Mouse (Mus musculus): ENCODE results near the gene Gm10563.

Gm10563 gene

DNA sequence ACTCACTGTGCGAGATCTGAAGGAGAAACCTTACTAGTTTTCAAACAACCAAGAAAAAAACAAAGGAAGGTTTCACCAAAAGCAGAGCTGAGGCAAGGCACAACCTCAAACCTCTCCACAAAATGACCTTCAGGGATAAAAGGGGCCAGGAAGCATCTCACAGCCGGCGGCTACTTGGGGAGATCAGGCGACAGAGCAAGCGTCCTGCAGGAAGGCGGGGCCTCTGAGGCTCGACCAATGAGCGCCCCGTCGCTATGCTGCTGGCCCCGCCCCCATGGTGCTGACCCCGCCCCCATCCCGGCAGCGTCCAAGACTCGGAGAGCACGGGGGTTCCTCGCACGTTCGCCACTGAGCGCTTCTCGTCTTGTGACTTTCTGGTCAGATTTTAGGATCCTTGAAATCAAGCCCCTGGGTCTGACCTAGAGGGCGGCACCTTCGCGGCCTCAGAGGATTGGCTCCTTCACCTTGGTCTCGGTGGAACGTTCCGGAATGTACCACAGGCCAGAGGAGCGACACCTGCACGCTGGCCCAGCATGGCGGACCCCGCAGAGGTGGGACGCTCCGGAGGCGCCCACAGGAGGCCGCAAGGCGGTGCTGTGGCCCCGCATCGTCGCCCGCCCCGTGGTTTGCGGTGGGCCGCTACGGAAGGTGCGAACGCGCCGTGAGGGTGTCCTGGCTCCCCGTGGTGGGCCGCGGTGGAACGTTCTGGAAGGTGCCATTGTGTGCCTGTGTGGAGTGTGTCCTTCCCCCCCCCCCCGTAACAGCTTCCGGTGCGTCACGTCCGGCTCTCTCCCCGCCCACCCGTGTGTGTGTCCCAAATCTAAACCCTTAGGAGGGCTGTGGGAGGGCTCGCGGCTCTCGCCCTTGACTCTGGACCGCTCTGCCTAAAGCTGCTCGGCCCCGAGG lies 43.9 kb downstream of the Gm10563 start, which contains the start of gene Slc35e2:
Slc35e2 (plus strand) TSS at position 326 of the 906 bp plus-strand sequence.
- in situ Hi-C loops (cut with MboI; ENCODE audit: unreplicated experiment in 2 of 2), result no loop called here

DNA sequence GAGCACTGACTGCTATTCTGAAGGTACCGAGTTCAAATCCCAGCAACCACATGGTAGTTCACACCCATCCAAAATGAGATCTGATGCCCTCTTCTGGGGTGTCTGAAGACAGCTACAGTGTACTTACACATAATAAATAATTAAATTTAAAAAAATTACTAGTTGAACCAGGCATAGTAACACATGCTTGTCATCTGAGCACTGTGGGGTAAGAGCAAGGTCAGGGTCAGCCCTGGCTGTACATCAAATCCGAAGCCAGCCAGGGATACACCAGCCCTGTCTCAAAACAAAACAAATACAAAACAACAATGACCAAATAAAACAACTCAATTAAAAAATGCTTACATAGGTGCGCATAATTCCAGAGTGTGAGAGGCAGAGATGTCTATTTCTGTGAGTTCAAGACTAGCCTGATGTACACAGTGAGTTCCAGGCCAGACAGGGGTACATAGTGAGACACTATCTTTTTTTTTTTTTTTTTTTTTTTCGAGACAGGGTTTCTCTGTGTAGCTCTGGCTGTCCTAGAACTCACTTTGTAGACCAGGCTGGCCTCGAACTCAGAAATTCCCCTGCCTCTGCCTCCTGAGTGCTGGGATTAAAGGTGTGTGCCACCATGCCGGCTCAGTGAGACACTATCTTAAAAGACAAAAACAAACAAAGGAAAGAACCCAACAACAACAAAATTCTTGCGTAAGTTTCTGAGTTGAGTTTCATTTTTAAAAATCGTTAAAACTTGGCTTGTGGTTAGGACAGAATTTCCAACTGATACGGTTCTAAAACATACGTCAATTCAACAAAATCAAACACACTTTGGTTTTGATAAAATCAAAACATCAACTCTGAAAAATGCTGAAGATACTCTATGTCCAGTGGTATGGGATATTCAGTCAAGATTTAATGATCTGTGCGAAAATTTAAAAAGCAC lies 45.0 kb downstream of the Gm10563 start:
- in situ Hi-C loops (cut with MboI; ENCODE audit: unreplicated experiment in 2 of 2), result loop anchor here (25.0 kb wide), 2 partner anchors 513 to 663 kb away; partner anchors contain the start of genes Morn1 (in 1 of the 2), Rer1 (in 1 of the 2) and Tnfrsf14 (in 1 of the 2)

DNA sequence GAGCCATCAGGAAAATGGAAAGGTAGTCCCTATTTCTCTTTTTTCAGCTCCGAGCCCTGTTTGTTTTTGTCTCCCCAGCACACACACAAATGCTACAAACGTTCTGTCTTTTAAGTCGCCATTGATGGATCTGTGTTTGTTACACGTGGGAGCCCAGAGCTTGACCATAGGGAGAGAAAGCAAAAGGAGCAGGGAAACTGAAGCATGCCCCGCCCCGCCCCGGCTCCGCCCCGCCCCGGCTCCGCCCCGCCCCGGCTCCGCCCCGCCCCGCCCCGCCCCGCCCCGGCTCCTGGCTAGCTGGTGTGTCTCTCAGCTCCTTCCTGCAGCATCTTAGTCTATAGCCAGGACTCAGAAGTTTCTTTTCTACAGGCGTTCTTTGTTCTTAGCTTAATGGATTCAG lies 46.7 kb downstream of the Gm10563 start:
- in situ Hi-C loops (cut with MboI; ENCODE audit: unreplicated experiment in 2 of 2), result loop anchor here (25.0 kb wide), 2 partner anchors 511 to 661 kb away; partner anchors contain the start of genes Morn1 (in 1 of the 2), Rer1 (in 1 of the 2) and Tnfrsf14 (in 1 of the 2)

DNA sequence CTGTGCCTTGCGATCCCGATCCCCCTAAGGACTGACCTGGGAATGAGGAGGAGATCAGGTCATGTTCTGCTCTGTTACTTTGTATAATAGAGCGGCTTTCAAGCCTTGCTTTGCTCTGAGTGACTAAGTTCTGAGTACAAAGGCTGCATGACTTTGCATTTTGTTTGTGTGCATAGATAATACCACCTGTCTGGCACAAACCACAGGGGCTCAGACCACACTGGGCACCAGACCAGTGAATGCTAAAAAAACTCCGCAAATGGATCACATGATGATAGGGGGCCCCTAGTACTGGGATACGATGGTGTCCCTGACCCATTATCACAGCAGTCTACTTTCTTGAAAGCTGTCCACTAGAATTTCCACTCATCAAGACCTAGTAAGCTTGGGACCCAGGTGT lies 48.6 kb downstream of the Gm10563 start:
- in situ Hi-C loops (cut with MboI; ENCODE audit: unreplicated experiment in 2 of 2), result loop anchor here (25.0 kb wide), 2 partner anchors 509 to 659 kb away; partner anchors contain the start of genes Morn1 (in 1 of the 2), Rer1 (in 1 of the 2) and Tnfrsf14 (in 1 of the 2)

DNA sequence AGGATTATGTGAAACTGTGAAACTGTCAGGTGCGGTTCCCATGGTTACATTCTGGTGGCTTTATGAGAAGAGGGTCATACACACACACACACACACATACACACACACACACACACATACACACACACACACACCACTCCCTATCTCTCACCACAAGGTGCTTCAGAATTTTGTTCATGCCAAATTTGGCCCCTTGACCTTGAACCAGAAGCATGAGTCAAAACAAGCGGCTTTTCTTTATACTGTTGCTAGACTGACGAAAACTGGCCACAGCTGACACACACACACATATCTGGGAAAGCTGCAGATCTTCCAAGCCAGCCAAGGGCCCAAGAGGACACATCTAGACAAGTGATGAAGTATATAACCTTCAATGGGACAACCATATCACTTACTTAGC lies 49.4 kb downstream of the Gm10563 start:
- in situ Hi-C loops (cut with MboI; ENCODE audit: unreplicated experiment in 2 of 2), result loop anchor here (25.0 kb wide), 2 partner anchors 508 to 658 kb away; partner anchors contain the start of genes Morn1 (in 1 of the 2), Rer1 (in 1 of the 2) and Tnfrsf14 (in 1 of the 2)

DNA sequence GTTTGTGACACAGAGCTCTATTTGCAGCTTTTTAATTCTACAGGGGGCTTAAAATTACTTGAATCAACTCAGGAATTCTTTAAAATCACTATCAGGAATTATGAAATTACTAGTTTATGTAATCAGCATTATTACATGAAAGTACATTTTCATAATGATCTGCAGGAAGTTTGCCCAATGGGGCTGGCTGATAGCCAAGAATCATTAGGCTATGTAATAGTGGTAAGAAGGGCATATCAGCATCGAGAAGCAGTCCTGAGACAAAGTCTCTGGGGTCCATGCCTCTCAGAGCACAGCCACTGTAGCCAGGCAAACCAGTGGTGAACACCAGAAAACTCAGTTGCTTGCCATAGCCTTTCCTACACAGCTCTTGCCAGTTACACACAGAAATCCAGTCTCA lies 51.4 kb downstream of the Gm10563 start:
- in situ Hi-C loops (cut with MboI; ENCODE audit: unreplicated experiment in 2 of 2), result loop anchor here (25.0 kb wide), 2 partner anchors 506 to 656 kb away; partner anchors contain the start of genes Morn1 (in 1 of the 2), Rer1 (in 1 of the 2) and Tnfrsf14 (in 1 of the 2)

DNA sequence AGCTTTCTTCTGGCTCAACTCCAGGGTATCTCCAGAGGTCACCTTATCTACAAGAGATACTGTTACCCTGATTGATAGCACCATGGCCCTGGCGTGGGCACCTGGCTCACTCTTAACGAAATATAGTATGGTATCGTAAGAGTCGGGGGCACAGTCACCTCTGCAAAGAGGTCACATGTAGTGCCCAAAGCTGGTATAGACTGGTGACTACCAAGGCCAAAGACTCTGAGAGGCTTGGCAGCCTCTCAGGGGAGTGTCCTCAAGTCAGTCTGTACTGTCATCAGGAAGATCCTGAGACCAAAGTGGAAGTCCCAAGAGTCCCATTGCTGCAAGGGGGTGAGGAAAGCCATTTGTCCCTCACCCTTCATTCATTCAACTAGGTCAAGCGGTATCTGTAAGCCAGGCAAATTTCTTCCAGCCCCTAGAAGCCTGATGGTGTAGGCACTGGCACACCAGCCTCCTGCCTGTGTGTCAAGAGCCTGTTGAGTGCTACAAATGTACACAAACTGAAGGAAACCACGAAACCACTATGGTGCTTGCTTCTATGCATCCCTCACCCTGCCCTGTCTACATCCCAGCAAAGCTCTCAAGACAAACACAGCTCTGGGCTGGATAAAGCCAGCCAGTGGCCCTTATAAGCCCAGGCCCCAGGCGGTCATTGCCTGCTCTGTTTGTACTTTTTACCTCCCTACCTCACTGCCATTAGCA lies 54.0 kb downstream of the Gm10563 start:
- in situ Hi-C loops (cut with MboI; ENCODE audit: unreplicated experiment in 2 of 2), result loop anchor here (25.0 kb wide), 2 partner anchors 504 to 654 kb away; partner anchors contain the start of genes Morn1 (in 1 of the 2), Rer1 (in 1 of the 2) and Tnfrsf14 (in 1 of the 2)

DNA sequence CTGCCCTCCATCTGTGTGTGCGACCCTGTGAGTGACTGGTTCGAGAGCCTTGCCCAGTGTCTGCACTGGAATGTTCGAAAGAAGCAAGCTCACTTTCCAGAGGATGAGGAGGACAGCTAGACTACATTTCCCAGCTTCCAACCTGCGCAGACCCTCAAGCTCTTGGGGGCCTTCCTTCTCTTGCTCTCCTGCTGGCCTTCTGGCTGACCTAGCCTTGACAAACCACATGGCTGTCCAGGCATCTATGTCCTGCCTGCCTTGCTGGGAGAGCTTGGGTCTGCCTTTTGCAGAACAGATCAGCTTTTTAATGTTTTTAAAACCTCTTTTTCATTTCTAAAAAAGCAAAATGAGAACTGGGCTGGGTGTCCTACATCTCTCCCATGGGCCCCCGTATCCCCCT lies 55.9 kb downstream of the Gm10563 start:
- in situ Hi-C loops (cut with MboI; ENCODE audit: unreplicated experiment in 2 of 2), result loop anchor here (25.0 kb wide), 2 partner anchors 502 to 652 kb away; partner anchors contain the start of genes Morn1 (in 1 of the 2), Rer1 (in 1 of the 2) and Tnfrsf14 (in 1 of the 2)

DNA sequence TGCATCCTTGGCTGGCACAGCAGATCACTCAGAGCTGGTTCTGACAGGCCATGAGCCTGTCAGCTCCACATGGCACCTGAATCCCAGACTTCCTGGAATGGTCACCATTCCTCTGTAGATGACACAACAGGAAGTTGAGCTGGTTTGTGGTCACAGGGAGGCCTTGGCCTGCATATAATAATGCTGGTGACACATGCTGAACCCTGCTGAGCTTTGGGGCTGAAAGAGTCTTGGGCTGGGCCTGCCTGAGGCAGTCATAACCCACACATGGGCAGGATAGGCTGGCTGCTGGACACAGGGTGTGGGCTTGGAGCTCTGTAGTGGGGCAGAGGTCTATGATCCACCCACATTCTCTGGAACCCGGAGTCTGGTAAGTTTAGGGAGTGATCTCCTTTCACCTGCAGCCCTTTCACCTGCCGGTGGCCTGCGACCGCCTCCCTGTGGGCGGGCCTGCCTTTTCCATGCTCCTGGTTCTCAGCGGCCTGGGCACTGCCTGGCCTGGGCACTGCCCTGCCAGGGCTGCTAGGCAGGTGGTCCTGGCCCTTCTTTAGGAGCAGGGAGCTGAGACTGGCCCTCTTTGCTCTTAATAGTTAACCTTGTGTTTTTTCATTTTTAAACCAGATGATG lies 62.8 kb downstream of the Gm10563 start:
- in situ Hi-C loops (cut with MboI; ENCODE audit: unreplicated experiment in 2 of 2), result loop anchor here (25.0 kb wide), 2 partner anchors 495 to 645 kb away; partner anchors contain the start of genes Morn1 (in 1 of the 2), Rer1 (in 1 of the 2) and Tnfrsf14 (in 1 of the 2)

DNA sequence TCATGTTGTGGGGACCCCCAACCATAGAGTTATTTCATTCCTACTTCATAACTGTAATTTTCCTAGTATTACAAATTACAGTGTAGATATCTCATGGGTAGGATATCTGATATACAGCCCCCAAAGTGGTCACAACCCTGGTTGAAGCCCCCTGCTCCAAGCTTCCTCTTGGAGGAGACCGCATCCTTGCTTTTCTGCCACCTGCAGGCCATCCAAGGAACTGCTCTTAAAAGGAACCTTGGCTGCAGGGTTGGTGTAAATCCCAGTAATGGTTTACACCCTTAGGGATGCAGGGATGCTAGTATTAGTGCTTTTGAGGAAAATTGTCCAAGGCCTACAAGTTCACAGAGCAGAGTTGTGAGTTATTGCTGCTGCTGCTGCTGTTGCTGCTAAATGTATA lies 64.8 kb downstream of the Gm10563 start:
- in situ Hi-C loops (cut with MboI; ENCODE audit: unreplicated experiment in 2 of 2), result loop anchor here (25.0 kb wide), 2 partner anchors 493 to 643 kb away; partner anchors contain the start of genes Morn1 (in 1 of the 2), Rer1 (in 1 of the 2) and Tnfrsf14 (in 1 of the 2)

DNA sequence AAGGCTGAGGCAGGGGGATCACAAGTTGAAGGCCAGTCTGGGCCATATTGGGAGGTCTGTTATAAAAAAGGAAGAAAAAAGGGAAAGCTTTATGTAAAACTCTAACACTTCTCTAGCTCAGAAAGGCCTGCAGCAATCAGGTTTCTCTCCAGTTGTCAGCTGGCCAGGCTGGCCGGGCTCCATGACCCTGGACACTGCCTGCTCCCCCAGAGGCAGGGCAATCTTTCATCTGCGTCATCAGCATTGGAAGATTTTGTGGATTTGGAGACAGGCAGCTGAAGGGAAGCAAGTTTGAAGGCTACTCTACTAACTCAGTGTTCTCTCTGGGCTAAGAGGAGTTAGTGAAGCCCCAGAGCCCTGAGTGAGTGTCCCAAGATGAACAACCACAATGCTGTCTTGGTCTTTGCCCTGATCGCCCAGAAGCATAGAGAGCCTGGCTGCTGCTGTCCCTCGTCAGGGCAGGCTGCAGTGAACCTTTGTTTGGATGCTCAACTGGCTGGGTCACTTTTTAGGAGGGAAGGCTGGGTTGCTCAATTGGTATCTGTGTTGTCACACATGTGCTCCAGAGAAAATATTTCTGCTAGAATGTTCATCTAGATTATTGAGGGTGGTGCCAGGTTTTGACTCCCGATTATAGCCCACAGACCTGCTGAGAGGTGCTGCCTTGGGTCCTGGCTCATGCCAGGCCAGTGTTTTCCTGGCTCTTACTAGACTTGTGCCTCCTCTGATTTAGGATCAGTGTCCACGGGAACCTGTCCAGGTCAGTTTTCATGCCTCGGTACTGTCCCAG lies 66.7 kb downstream of the Gm10563 start:
- in situ Hi-C loops (cut with MboI; ENCODE audit: unreplicated experiment in 2 of 2), result loop anchor here (5.0 to 25.0 kb wide), 4 partner anchors 256 to 641 kb away; partner anchors contain the start of genes Morn1 (in 1 of the 2), Rer1 (in 1 of the 2) and Tnfrsf14 (in 1 of the 2)

DNA sequence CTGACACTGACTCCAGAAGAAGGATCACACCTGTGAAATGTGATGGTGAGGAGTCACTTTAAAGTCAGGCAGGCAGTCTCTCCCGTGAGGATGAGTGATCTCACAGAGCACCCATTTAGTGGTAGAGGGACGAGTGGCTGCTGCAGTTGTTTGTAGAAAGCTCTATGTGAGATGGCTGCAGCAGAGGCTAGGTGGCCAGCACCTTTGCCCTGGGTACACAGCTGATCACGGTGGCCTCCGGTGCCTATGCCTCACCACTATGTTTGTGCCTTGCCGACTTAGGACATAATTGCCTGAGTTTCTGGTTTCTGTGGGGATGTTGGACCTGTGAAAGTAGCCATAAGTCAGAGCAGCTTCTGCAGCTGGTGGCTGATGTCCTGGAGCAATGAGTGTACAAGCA lies 67.5 kb downstream of the Gm10563 start:
- in situ Hi-C loops (cut with MboI; ENCODE audit: unreplicated experiment in 2 of 2), result loop anchor here (5.0 to 25.0 kb wide), 4 partner anchors 255 to 640 kb away; partner anchors contain the start of genes Morn1 (in 1 of the 2), Rer1 (in 1 of the 2) and Tnfrsf14 (in 1 of the 2)

DNA sequence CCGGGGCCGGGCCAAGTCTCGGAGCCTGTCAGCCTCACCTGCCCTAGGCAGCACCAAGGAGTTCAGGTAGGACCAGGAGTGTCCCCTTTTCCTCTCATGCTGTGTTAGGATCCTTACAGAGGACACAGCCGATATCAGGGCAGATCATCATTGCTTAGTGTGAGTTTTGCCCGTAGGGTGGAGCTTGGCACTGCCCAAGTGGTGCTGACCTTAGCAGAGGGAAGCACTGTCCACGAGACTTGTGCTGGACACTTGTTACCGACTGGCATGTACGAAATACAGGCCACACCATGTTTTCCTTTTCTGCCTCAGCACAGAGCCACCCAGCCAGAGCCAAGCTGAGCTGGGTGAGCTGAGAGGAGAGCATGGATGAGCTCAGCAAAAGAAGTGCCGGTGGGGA lies 68.1 kb downstream of the Gm10563 start:
- in situ Hi-C loops (cut with MboI; ENCODE audit: unreplicated experiment in 2 of 2), result loop anchor here (5.0 to 25.0 kb wide), 4 partner anchors 255 to 640 kb away; partner anchors contain the start of genes Morn1 (in 1 of the 2), Rer1 (in 1 of the 2) and Tnfrsf14 (in 1 of the 2)

DNA sequence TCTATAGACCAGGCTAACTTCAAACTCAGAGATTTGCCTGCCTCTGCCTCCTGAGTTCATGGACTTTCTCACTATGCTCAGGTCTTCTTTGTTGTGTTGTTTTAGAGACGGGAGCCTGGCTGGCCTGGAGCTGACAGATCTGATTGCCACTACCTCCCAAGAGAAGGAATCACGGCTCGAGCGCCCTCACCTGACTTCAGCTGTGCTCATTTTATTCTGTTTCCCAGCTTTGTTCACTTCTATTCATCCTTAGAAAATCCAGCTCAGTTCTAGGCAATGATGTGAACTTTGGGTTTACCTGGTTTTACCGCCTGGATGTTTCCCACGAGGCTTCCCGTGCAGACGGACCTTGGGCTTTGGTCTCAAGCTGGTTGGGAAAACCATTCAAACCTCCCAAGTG lies 69.7 kb downstream of the Gm10563 start:
- in situ Hi-C loops (cut with MboI; ENCODE audit: unreplicated experiment in 2 of 2), result loop anchor here (5.0 to 25.0 kb wide), 4 partner anchors 253 to 638 kb away; partner anchors contain the start of genes Morn1 (in 1 of the 2), Rer1 (in 1 of the 2) and Tnfrsf14 (in 1 of the 2)

DNA sequence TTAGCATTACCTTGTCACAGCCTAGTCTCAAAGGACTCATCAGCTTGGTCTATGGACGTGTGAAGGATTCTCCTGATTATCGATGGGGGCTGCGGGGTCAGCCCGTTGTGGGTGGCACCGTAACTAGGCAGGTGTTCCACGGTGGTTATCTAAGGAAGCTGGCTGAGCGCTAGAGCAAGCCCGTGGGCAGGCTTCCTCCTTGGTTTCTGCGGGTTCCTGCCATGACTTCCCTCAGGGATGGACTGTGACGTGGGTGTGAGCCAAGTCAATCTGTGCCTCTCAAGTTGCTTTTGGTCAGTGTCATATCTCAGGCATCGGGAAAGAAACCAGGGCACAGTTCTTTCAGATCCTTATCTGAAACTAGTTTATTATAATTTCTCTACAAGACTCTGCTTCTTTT lies 70.3 kb downstream of the Gm10563 start:
- in situ Hi-C loops (cut with MboI; ENCODE audit: unreplicated experiment in 2 of 2), result loop anchor here (5.0 to 25.0 kb wide), 6 partner anchors 253 to 1413 kb away; partner anchors contain the start of genes Hes5 (in 1 of the 2), Megf6 (in 1 of the 2), Morn1 (in 1 of the 2) and Pank4 (in 1 of the 2)

DNA sequence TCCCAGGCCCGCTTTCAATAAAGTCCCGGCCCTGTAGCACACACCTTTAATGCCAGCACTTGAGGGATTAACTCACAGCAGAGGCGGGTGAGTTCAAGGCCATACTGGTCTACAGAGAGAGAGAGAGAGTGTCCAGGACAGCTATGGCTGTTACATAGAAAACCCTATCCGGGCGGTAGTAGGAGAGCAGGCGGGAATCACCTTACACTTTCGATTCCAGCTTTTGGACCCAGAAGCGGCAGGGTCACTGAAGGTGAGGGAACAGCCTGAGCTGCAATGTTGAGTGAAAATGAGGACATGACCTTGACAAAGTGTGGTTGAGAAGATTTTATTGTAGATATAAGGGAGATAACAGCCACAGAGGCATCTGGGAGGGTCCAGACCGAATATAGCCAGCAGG lies 71.3 kb downstream of the Gm10563 start:
- in situ Hi-C loops (cut with MboI; ENCODE audit: unreplicated experiment in 2 of 2), result loop anchor here (10.0 to 25.0 kb wide), 3 partner anchors 479 to 1412 kb away; partner anchors contain the start of genes Hes5 (in 1 of the 2), Megf6 (in 1 of the 2), Pank4 (in 1 of the 2) and Tprgl (in 1 of the 2)

DNA sequence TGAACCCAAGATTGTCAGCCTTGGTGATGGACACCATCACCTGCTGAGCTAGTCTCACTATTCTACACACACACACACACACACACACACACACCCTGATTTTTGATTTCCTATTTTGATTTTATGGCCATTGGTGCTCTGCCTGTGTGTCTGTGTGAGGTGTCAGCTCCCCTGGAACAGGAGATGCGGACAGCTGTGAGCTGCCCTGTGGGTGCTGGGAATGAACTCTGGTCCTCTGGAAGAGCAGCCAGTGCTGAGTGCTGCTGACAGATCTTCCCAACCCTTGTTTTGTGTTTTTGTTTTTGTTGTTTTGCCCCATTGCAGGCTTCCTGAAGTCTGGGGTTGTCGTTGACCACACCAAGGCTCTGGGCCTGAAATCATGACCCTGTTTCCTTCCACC lies 72.1 kb downstream of the Gm10563 start:
- in situ Hi-C loops (cut with MboI; ENCODE audit: unreplicated experiment in 2 of 2), result loop anchor here (10.0 to 25.0 kb wide), 3 partner anchors 478 to 1411 kb away; partner anchors contain the start of genes Hes5 (in 1 of the 2), Megf6 (in 1 of the 2), Pank4 (in 1 of the 2) and Tprgl (in 1 of the 2)

Measured in v-Abl transformed pro-B cells (cell line).